Mouse (Mus musculus): Measurements from ENCODE around the gene Ezr.

DNA sequence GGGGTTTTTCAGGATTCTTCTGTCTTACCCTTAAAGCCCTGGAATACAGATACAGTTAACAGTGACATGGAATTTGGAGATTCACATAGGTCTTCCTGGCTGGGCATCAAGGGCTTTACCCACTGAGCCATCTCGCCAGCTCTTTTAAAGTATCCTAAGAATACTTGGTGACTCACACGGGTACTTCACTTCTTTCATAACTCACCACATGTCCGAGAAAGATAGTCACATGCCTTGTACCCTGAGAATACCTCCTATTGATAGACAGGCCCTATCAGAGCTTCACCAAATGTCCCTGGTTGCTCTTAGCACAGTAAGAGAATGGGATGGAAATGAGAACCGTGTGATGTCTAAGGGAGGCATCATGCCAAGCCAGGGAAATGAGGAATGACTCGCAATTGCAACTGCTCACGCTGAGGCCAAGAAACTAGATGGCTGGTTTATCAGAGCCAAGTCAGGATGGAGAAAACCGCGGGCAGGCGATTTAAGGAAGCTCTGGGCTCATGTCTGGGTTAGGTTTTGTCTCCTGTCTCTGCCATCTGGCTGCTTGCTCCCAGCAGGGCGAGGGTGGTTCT is 44.7 kb upstream of the Ezr start:
- no peak for TF ChIP-seq POLR2A (IDR thresholded peaks at IDR 0.05; ENCODE audit: low read depth, low read length)
- no peak for TF ChIP-seq CTCF (IDR thresholded peaks at IDR 0.05; ENCODE audit: extremely low read depth, insufficient read length, insufficient replicate concordance, low read depth, low read length)
